Mouse (Mus musculus) cerebellum, adult 9-11 months (tissue): ENCODE data around the gene Gm7995.
"Not testable (repeated sequence)": the region's sequence is repeated elsewhere in the genome, so short reads cannot be mapped to it uniquely, and the experiment has no call there.

Experiments
- DNase-seq: peaks from one replicate; pipeline ENCODE4 v3.0.0; 2022

Gene Gm7995

GRCm38 (mm10) chr14:42309910-42310309, at the start of gene Gm7995:
TSS of gene Gm7995 (plus strand) at chr14:42310210.
- not testable (repeated sequence) for DNase-seq

DNA sequence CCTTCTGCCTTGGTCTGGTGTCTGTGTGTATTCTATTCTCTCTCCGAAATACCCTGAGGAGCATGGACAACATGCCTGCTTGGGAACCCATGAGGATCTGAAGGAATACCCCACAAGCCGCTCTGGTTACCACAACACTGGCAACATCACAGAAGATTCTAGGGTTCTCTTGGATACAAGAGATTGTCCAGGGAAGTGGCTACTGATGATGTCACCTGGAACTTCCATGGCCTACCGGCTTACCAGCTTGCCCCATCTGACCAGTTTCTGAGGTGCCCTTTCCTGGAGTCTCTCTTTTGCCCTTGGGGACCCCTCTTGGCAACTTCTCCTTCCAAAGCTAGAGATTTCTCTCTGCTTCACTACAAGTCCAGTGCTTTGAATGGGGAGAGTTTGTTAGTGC, 12.8 kb upstream of the Gm7995 start, which contains the start of gene Gm9611:
Gene Gm9611, minus strand, starts transcription at position 101 of the 400 bp plus-strand sequence.
- DNase-seq = not testable (repeated sequence)
